21 mouse cellular contexts compared by ENCODE assay signal in genomic region chr15:51403581-51403980, GRCm38 (mm10).
"Had no signal": no experiment of that assay in that cellular context is flagged by ENCODE, and none has a peak within 500 bp of the region (broad histone marks: within the 10 kb centered on the region; RNA-seq: fewer than 3 reads in every experiment).

No protein-coding gene starts in this region.

- DNase-seq: cerebellum, adult 8-10 months; cerebellum, adult 9-10 months; cerebellum, adult 9-11 months; cerebellum, postnatal 10 days; cerebellum, postnatal 14 days; cerebellum, postnatal 25 days; cerebellum, postnatal 36 days; embryo, embryonic 11 days; forebrain, postnatal 0 days; gastrocnemius, adult 2 months; gastrocnemius, postnatal 10 days; gastrocnemius, postnatal 14 days; gastrocnemius, postnatal 25 days; gastrocnemius, postnatal 36 days; heart, adult 11 months; heart, adult 18-20 months; heart, adult 2 months had no signal

- ATAC-seq: forebrain, embryonic 13.5 days; forebrain, embryonic 14.5 days; forebrain, embryonic 15.5 days; forebrain, embryonic 16.5 days; forebrain, postnatal 0 days had no signal
